Mouse (Mus musculus): ENCODE results near the gene Ube2o. TPM values are rescaled to one million over a fixed set of nuclear protein-coding genes. Genes with fewer than 3 reads are reported as not detected.

Ube2o gene
- total and polyA plus RNA-seq, 2 experiments from 2014 or later, result 5.2 to 34.8 TPM

DNA sequence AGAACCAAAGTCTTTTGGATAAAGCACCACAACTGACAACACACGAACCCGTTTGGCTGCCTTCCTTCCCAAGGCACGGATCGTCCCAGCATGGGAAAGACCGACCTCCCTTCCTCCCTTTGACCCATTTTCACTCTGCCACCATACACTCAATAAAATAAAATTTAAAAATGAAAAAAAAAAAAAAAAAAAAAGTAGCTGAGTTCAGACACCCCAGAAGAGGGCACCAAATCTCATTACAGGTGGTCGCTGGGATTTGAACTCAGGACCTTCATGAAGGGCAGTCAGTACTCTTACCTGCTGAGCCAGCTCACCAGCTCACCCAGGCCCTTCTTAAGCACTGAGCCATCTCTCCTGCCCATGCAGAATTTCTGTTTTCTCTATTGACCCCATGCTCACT is 82.2 kb downstream of the Ube2o start:
- Histone ChIP-seq H3K4me2 (ENCODE audit: low read depth, low read length) (no peak overlapping the region; the same call in 1 of the 2 replicates), H3K27me3 (ENCODE audit: control insufficient read depth, insufficient read depth, low read length) (no peaks in the 10 kb centered on the region), H3K27ac (ENCODE audit: low read depth) (no peak overlapping the region), H3K9me3 (replicated peaks; ENCODE audit: control insufficient read depth, low read length) (no peaks in the 10 kb centered on the region), H3K4me3 (ENCODE audit: low read depth, low read length) (no peak overlapping the region), H3K36me3 (replicated peaks; ENCODE audit: control insufficient read depth, insufficient read depth, low read length) (no peaks in the 10 kb centered on the region), H3K9ac (replicated peaks; ENCODE audit: low read depth, low read length) (no peak overlapping the region), H3K4me1 (ENCODE audit: control insufficient read depth, insufficient read depth) (peaks cover 3% of the 10 kb centered on the region; the same call in 1 of the 2 replicates)
- WGBS, result 44% methylated on average over 6 of the region's 6 CpGs
- ATAC-seq (ENCODE audit: insufficient read depth, low read depth), result no peak
- TF ChIP-seq CTCF (IDR thresholded peaks at IDR 0.05; ENCODE audit: low read depth), result no peak
- no peak for TF ChIP-seq EP300 (IDR thresholded peaks at IDR 0.05; ENCODE audit: low read depth)
- DNase-seq (ENCODE audit: low spot score), result no peak

- no peak for DNase-seq (ENCODE audit: low spot score)
Observed at GRCm38 (mm10) chr11:116498596-116498995, 82.7 kb downstream of the Ube2o start.

DNA sequence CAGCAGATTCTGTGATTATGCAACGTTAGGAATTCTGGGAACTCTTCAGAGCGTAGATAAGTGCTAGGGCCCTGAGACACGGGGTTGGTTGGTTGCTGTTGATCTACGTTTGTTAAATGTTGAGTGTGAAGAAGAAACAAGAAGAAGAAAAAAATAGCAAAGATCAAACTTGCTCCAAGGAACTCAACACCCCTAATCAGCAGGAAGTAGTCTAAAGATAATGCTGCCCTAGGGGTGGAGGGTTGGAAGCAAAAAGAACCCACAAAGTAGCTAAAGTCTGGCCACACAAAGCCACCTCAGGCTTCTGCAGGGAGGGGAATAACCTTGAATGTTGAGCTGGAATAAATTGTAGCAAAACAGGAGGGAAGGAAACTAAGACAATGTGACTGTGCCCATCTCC is 83.9 kb downstream of the Ube2o start:
- H3K9me3 ChIP-seq (replicated peaks; ENCODE audit: control insufficient read depth, low read length), result no peaks in the 10 kb centered on the region
- no peak overlapping the region for H3K4me3 ChIP-seq (ENCODE audit: low read depth, low read length)
- DNase-seq (ENCODE audit: low spot score), result no peak
- H3K9ac ChIP-seq (replicated peaks; ENCODE audit: low read depth, low read length), result no peak overlapping the region
- H3K36me3 ChIP-seq (replicated peaks; ENCODE audit: control insufficient read depth, insufficient read depth, low read length), result no peaks in the 10 kb centered on the region
- ATAC-seq (ENCODE audit: insufficient read depth, low read depth), result no peak
- H3K4me2 ChIP-seq (ENCODE audit: low read depth, low read length), result no peak overlapping the region
- H3K27me3 ChIP-seq (ENCODE audit: control insufficient read depth, insufficient read depth, low read length), result no peaks in the 10 kb centered on the region
- TF ChIP-seq CTCF (IDR thresholded peaks at IDR 0.05; ENCODE audit: low read depth) (no peak), EP300 (IDR thresholded peaks at IDR 0.05; ENCODE audit: low read depth) (no peak)
- no peak overlapping the region for H3K27ac ChIP-seq (ENCODE audit: low read depth)
- WGBS, result 63% methylated on average over 4 of the region's 4 CpGs
- H3K4me1 ChIP-seq (ENCODE audit: control insufficient read depth, insufficient read depth), result peaks cover 3% of the 10 kb centered on the region; the same call in 1 of the 2 replicates

More at GRCm38 (mm10) chr11:116498596-116498995, 82.7 kb downstream of the Ube2o start:
- TF ChIP-seq CTCF (IDR thresholded peaks at IDR 0.05; ENCODE audit: low read depth) (no peak), EP300 (IDR thresholded peaks at IDR 0.05; ENCODE audit: low read depth) (no peak)
- no peaks in the 10 kb centered on the region for H3K27me3 ChIP-seq (ENCODE audit: control insufficient read depth, insufficient read depth, low read length)
- whole genome bisulfite sequencing, result 32% methylated on average over 33 of the region's 34 CpGs
- H3K9ac ChIP-seq (replicated peaks; ENCODE audit: low read depth, low read length), result no peak overlapping the region
- H3K4me3 ChIP-seq (ENCODE audit: low read depth, low read length), result peak overlapping the region; percentile 19
- H3K4me1 ChIP-seq (ENCODE audit: control insufficient read depth, insufficient read depth), result peaks cover 3% of the 10 kb centered on the region; the same call in 1 of the 2 replicates
- ATAC-seq (ENCODE audit: insufficient read depth, low read depth), result no peak
- peak overlapping the region; percentile 49 for H3K4me2 ChIP-seq (ENCODE audit: low read depth, low read length)
- H3K27ac ChIP-seq (ENCODE audit: low read depth), result no peak overlapping the region
- no peaks in the 10 kb centered on the region for H3K36me3 ChIP-seq (replicated peaks; ENCODE audit: control insufficient read depth, insufficient read depth, low read length)
- H3K9me3 ChIP-seq (replicated peaks; ENCODE audit: control insufficient read depth, low read length), result no peaks in the 10 kb centered on the region

DNA sequence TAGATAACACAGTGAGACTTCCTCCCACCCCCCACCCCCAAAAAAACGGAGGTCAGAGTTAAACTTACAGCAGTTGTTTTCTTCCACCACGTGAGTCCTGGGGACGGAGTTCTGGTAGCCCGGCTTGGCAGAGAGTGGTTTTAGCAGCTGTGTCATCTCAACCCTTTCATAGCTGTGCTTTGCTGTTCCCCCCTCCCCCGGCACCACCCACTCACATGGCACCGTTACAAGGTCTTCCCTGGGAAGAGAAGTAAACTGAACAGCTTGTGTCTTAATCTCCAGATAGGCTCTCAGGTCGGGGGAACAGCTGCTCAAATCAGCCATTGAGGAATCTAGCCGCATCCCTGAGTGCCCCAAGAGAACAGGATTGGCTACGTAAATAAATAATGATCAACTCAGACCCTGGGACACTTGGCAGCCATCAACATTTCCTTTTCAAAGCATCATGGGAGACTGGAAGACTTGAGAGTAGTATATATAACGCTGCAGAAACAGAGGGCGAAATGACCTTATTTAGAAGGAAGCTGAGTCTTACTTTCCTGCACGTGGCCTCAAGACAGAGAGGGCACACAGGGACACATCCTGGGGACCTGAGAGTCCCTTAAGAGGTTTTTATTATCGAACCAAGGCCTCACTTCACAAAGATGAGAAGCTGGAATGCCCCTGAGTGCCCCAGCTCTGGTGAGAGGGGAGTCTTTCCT is 86.6 kb downstream of the Ube2o start:
- ATAC-seq (ENCODE audit: insufficient read depth, low read depth) (peak; percentile 42), DNase-seq (ENCODE audit: low spot score) (peak; percentile 71)
- TF ChIP-seq CTCF (IDR thresholded peaks at IDR 0.05; ENCODE audit: low read depth) (no peak), EP300 (IDR thresholded peaks at IDR 0.05; ENCODE audit: low read depth) (peak; percentile 46; the same call in 1 of the 2 replicates)
- peaks cover 3% of the 10 kb centered on the region; the same call in 1 of the 2 replicates for H3K4me1 ChIP-seq (ENCODE audit: control insufficient read depth, insufficient read depth)
- H3K4me2 ChIP-seq (ENCODE audit: low read depth, low read length), result no peak overlapping the region
- no peaks in the 10 kb centered on the region for H3K9me3 ChIP-seq (replicated peaks; ENCODE audit: control insufficient read depth, low read length)
- H3K27ac ChIP-seq (ENCODE audit: low read depth), result peak overlapping the region; percentile 70
- H3K4me3 ChIP-seq (ENCODE audit: low read depth, low read length), result no peak overlapping the region
- no peaks in the 10 kb centered on the region for H3K36me3 ChIP-seq (replicated peaks; ENCODE audit: control insufficient read depth, insufficient read depth, low read length)
- H3K9ac ChIP-seq (replicated peaks; ENCODE audit: low read depth, low read length), result no peak overlapping the region
- no peaks in the 10 kb centered on the region for H3K27me3 ChIP-seq (ENCODE audit: control insufficient read depth, insufficient read depth, low read length)
- WGBS, result 45% methylated on average over 13 of the region's 13 CpGs

- H3K9ac ChIP-seq (replicated peaks; ENCODE audit: low read depth, low read length), result no peak within 1 kb of the TSS
- 29% methylated on average over 4 of the region's 4 CpGs for WGBS
- ATAC-seq (ENCODE audit: insufficient read depth, low read depth) (no peak), DNase-seq (ENCODE audit: low spot score) (peak; percentile 76)
- H3K4me2 ChIP-seq (ENCODE audit: low read depth, low read length), result no peak within 1 kb of the TSS
- no peaks in the 10 kb centered on the region for H3K27me3 ChIP-seq (ENCODE audit: control insufficient read depth, insufficient read depth, low read length)
- peaks cover 8% of the 10 kb centered on the region; the same call in 1 of the 2 replicates for H3K4me1 ChIP-seq (ENCODE audit: control insufficient read depth, insufficient read depth)
- TF ChIP-seq CTCF (IDR thresholded peaks at IDR 0.05; ENCODE audit: low read depth), result peak; percentile 58
- TF ChIP-seq EP300 (IDR thresholded peaks at IDR 0.05; ENCODE audit: low read depth), result no peak
- no peaks in the 10 kb centered on the region for H3K36me3 ChIP-seq (replicated peaks; ENCODE audit: control insufficient read depth, insufficient read depth, low read length)
- no peak within 1 kb of the TSS for H3K4me3 ChIP-seq (ENCODE audit: low read depth, low read length)
- peak within 1 kb of the TSS; percentile 70 for H3K27ac ChIP-seq (ENCODE audit: low read depth)
- no peaks in the 10 kb centered on the region for H3K9me3 ChIP-seq (replicated peaks; ENCODE audit: control insufficient read depth, low read length)
Observed at GRCm38 (mm10) chr11:116493795-116494252, 87.4 kb downstream of the Ube2o start, which contains the start of gene Prpsap1. Gene Prpsap1 (minus strand): TSS chr11:116494202.

Measured in heart, postnatal 0 days (tissue).